Mouse (Mus musculus) ES-E14 (cell line): Measurements from ENCODE around the gene Psmd3. TPM values are rescaled to one million over a fixed set of nuclear protein-coding genes. Genes with fewer than 3 reads are reported as not detected.

Experiments used
- DNase-seq: peaks from one replicate; pipeline ENCODE4 v3.0.0-alpha.2; 2013; ENCODE audit warnings: low read depth, low spot score
- H3K27ac ChIP-seq: 2 replicates; pipeline ENCODE4 v1.5.1; 2012; ENCODE audit warnings: low read depth, mild to moderate bottlenecking, low read length, moderate library complexity, mixed read lengths; ENCODE audit not compliant: poor library complexity, insufficient read depth, severe bottlenecking
- H3K36me3 ChIP-seq: 2 replicates; pipeline ENCODE4 v1.6.1; 2012; ENCODE audit warnings: mild to moderate bottlenecking, low read length, moderate library complexity, mixed read lengths; ENCODE audit not compliant: control insufficient read depth, poor library complexity, insufficient read depth, severe bottlenecking
- H3K4me1 ChIP-seq, 2 experiments: fragments of 150-350 bp in 1 of 2; sonication (generic) in 1 of 2; 2 replicates each; pipeline ENCODE4 v1.6.1; 2012; ENCODE audit warnings: low read length in 2 of 2, mild to moderate bottlenecking in 1 of 2, mixed read lengths in 1 of 2; ENCODE audit not compliant: control insufficient read depth in 2 of 2, insufficient read depth in 2 of 2, poor library complexity in 1 of 2
- H3K4me3 ChIP-seq, 2 experiments: fragments of 150-350 bp in 1 of 2; sonication (generic) in 1 of 2; 2 replicates each; pipeline ENCODE4 v1.5.1; 2012; ENCODE audit warnings: low read length in 2 of 2, low read depth in 1 of 2, mild to moderate bottlenecking in 1 of 2, mixed read lengths in 1 of 2; ENCODE audit not compliant: insufficient read depth in 1 of 2, poor library complexity in 1 of 2, severe bottlenecking in 1 of 2
- H3K9ac ChIP-seq: 2 replicates; pipeline ENCODE4 v1.6.1; 2012; ENCODE audit warnings: low read depth, mild to moderate bottlenecking, low read length, mixed read lengths; ENCODE audit not compliant: poor library complexity, insufficient read depth, severe bottlenecking
- H3K9me3 ChIP-seq: fragments of 150-350 bp; sonication (generic); 2 replicates; pipeline ENCODE4 v1.6.1; 2012; ENCODE audit warnings: low read depth, mild to moderate bottlenecking, low read length; ENCODE audit not compliant: control insufficient read depth, insufficient read depth
- CHD2 ChIP-seq: IDR thresholded peaks from 2 replicates; pipeline ENCODE4 v1.6.1; 2014; ENCODE audit warnings: mild to moderate bottlenecking, low read depth, low read length, inconsistent platforms
- HCFC1 ChIP-seq: IDR thresholded peaks from 2 replicates; pipeline ENCODE4 v1.6.1; 2012; ENCODE audit warnings: low read length, inconsistent platforms, borderline replicate concordance; ENCODE audit not compliant: insufficient read depth
- MAFK ChIP-seq: IDR thresholded peaks from 2 replicates; pipeline ENCODE4 v1.6.1; 2014; ENCODE audit warnings: mild to moderate bottlenecking, low read depth, low read length, inconsistent platforms; ENCODE audit not compliant: insufficient read depth
- ZC3H11A ChIP-seq: IDR thresholded peaks from 2 replicates; pipeline ENCODE4 v1.6.1; 2012; ENCODE audit warnings: low read depth, mild to moderate bottlenecking, inconsistent platforms, low read length, borderline replicate concordance
- ZNF384 ChIP-seq: IDR thresholded peaks from 2 replicates; pipeline ENCODE4 v1.6.1; 2012; ENCODE audit warnings: low read depth, low read length, inconsistent platforms
- in situ Hi-C, 2 experiments: fragments of 600-800 bp; cut with MboI; formaldehyde crosslinking; loops; one replicate each; pipeline ENCODE4 v1.15.1; 2025; ENCODE audit warnings: low sequenced_read_pairs in 2 of 2, inconsistent platforms in 1 of 2; ENCODE audit not compliant: unreplicated experiment in 2 of 2
- total RNA-seq: library from RNA; depleted of rRNA; stranded (reverse); fragments of 300-350 nt; gene quantifications from 2 replicates; pipeline ENCODE4 v1.2.3, GENCODE M21; 2012

The Psmd3 gene
- total RNA-seq, 1 experiment: 408 TPM

- no peak for TF ChIP-seq CHD2
- no peak for TF ChIP-seq MAFK
- no peak for TF ChIP-seq ZNF384
- TF ChIP-seq ZC3H11A: no peak
- no peak for TF ChIP-seq HCFC1
- H3K9ac ChIP-seq: no peak overlapping the region
- H3K9me3 ChIP-seq: no peaks in the 10 kb centered on the region
- in situ Hi-C loops: no loop called here
- H3K27ac ChIP-seq: no peak overlapping the region
- DNase-seq: no peak
- H3K4me1 ChIP-seq: peaks cover 4 to 9% of the 10 kb centered on the region in 2 experiments; a peak in 1 of 4 replicates
- H3K36me3 ChIP-seq: peaks cover 60% of the 10 kb centered on the region
- H3K4me3 ChIP-seq: no peak overlapping the region
Observed at GRCm38 (mm10) chr11:98694301-98694700, 11.9 kb downstream of the Psmd3 start.

GRCm38 (mm10) chr11:98695408-98695807 is 13.1 kb downstream of the Psmd3 start:
- Histone ChIP-seq H3K9ac (no peak overlapping the region), H3K4me1 (peaks cover 4 to 13% of the 10 kb centered on the region in 2 experiments; a peak in 1 of 4 replicates), H3K9me3 (no peaks in the 10 kb centered on the region), H3K4me3 (no peak overlapping the region), H3K27ac (no peak overlapping the region), H3K36me3 (peaks cover 51% of the 10 kb centered on the region)
- no peak for DNase-seq
- in situ Hi-C loops: no loop called here
- TF ChIP-seq MAFK (no peak), CHD2 (no peak), HCFC1 (no peak), ZNF384 (no peak), ZC3H11A (no peak)

GRCm38 (mm10) chr11:98696454-98697216 is 14.3 kb downstream of the Psmd3 start:
- peaks cover 39% of the 10 kb centered on the region for H3K36me3 ChIP-seq
- no peak overlapping the region for H3K4me3 ChIP-seq
- H3K4me1 ChIP-seq: peaks cover 4 to 16% of the 10 kb centered on the region in 2 experiments; a peak in 1 of 4 replicates
- no peaks in the 10 kb centered on the region for H3K9me3 ChIP-seq
- DNase-seq: no peak
- in situ Hi-C loops: no loop called here
- H3K27ac ChIP-seq: no peak overlapping the region
- TF ChIP-seq CHD2 (no peak), ZNF384 (no peak), HCFC1 (no peak), ZC3H11A (no peak), MAFK (no peak)
- no peak overlapping the region for H3K9ac ChIP-seq

- no peak for DNase-seq
- peaks cover 4 to 16% of the 10 kb centered on the region in 2 experiments; a peak in 1 of 4 replicates for H3K4me1 ChIP-seq
- H3K27ac ChIP-seq: no peak overlapping the region
- no peak for TF ChIP-seq MAFK
- no peak for TF ChIP-seq ZC3H11A
- H3K9ac ChIP-seq: no peak overlapping the region
- peaks cover 33% of the 10 kb centered on the region for H3K36me3 ChIP-seq
- no peak overlapping the region for H3K4me3 ChIP-seq
- in situ Hi-C loops: no loop called here
- H3K9me3 ChIP-seq: no peaks in the 10 kb centered on the region
Observed at GRCm38 (mm10) chr11:98697225-98697624, 14.9 kb downstream of the Psmd3 start.
